Mouse (Mus musculus): Measurements from ENCODE around the gene Luzp4.
"Not testable (repeated sequence)": the region's sequence is repeated elsewhere in the genome, so short reads cannot be mapped to it uniquely, and the experiment has no call there.

Gene Luzp4

GRCm38 (mm10) chrX:148857340-148857739 is at the start of gene Luzp4:
Luzp4 (plus strand) TSS chrX:148857640.
- not testable (repeated sequence) for DNase-seq (ENCODE audit: low spot score in 2 of 2)

DNA sequence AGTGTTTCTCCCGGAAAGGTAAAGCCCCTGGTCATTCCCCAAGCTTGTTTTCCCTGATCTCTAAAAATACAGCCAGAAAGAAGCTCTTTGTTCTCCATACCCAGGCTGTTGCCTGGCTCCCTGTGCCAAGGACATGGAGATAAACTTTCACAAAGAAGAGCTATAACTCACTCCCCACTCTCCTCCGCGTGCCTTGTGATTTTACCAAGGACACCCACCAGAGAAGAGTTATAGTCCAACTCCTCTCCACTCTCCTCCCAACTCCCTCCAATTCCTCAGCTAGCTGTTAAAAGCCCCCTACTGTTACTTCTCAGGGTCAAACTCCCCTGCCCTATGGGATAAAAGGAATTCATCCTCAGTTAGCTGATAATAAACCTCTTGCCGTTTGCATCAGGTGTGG is 15.6 kb upstream of the Luzp4 start:
- DNase-seq (ENCODE audit: low spot score in 2 of 2) = not testable (repeated sequence)
